Mouse (Mus musculus): ENCODE data around the gene Gmpr. TPM values are rescaled to one million over a fixed set of nuclear protein-coding genes. Genes with fewer than 3 reads are reported as not detected.

Gene Gmpr
- polyA plus RNA-seq, 1 experiment from 2014 or later, result 75.5 TPM

GRCm38 (mm10) chr13:45582294-45582693, 75.0 kb downstream of the Gmpr start:
- Histone ChIP-seq H3K27ac (ENCODE audit: low read depth) (no peak overlapping the region), H3K9ac (replicated peaks) (no peak overlapping the region), H3K4me3 (ENCODE audit: low read depth, low read length) (no peak overlapping the region), H3K9me3 (ENCODE audit: low read length) (no peaks in the 10 kb centered on the region), H3K27me3 (ENCODE audit: insufficient read depth, low read length) (no peaks in the 10 kb centered on the region), H3K4me1 (ENCODE audit: insufficient read depth) (no peaks in the 10 kb centered on the region), H3K36me3 (replicated peaks; ENCODE audit: insufficient read depth, low read length) (no peaks in the 10 kb centered on the region), H3K4me2 (ENCODE audit: low read depth, low read length) (no peak overlapping the region)
- DNase-seq (no peak), ATAC-seq (no peak)
- 89% methylated on average over 12 of the region's 12 CpGs for WGBS (ENCODE audit: insufficient replicate concordance)
- no peak for TF ChIP-seq CTCF (IDR thresholded peaks at IDR 0.05; ENCODE audit: low read depth)
- TF ChIP-seq EP300 (IDR thresholded peaks at IDR 0.05; ENCODE audit: low read depth), result no peak

GRCm38 (mm10) chr13:45583061-45583460, 75.8 kb downstream of the Gmpr start:
- Histone ChIP-seq H3K27me3 (ENCODE audit: insufficient read depth, low read length) (no peaks in the 10 kb centered on the region), H3K9ac (replicated peaks) (no peak overlapping the region), H3K9me3 (ENCODE audit: low read length) (no peaks in the 10 kb centered on the region), H3K4me3 (ENCODE audit: low read depth, low read length) (no peak overlapping the region), H3K36me3 (replicated peaks; ENCODE audit: insufficient read depth, low read length) (no peaks in the 10 kb centered on the region), H3K4me2 (ENCODE audit: low read depth, low read length) (no peak overlapping the region), H3K27ac (ENCODE audit: low read depth) (no peak overlapping the region), H3K4me1 (ENCODE audit: insufficient read depth) (no peaks in the 10 kb centered on the region)
- 81% methylated on average over 5 of the region's 5 CpGs for WGBS (ENCODE audit: insufficient replicate concordance)
- no peak for ATAC-seq
- TF ChIP-seq EP300 (IDR thresholded peaks at IDR 0.05; ENCODE audit: low read depth), result no peak
- TF ChIP-seq CTCF (IDR thresholded peaks at IDR 0.05; ENCODE audit: low read depth), result peak; percentile 40
- DNase-seq, result no peak

- Histone ChIP-seq H3K27ac (ENCODE audit: low read depth) (no peak overlapping the region), H3K9ac (replicated peaks) (no peak overlapping the region), H3K9me3 (ENCODE audit: low read length) (no peaks in the 10 kb centered on the region), H3K4me3 (ENCODE audit: low read depth, low read length) (no peak overlapping the region), H3K27me3 (ENCODE audit: insufficient read depth, low read length) (no peaks in the 10 kb centered on the region), H3K36me3 (replicated peaks; ENCODE audit: insufficient read depth, low read length) (no peaks in the 10 kb centered on the region), H3K4me1 (ENCODE audit: insufficient read depth) (no peaks in the 10 kb centered on the region), H3K4me2 (ENCODE audit: low read depth, low read length) (no peak overlapping the region)
- no peak for TF ChIP-seq EP300 (IDR thresholded peaks at IDR 0.05; ENCODE audit: low read depth)
- no peak for TF ChIP-seq CTCF (IDR thresholded peaks at IDR 0.05; ENCODE audit: low read depth)
- ATAC-seq (no peak), DNase-seq (no peak)
Observed at GRCm38 (mm10) chr13:45590898-45591297, 83.7 kb downstream of the Gmpr start.

GRCm38 (mm10) chr13:45593914-45594313, 86.7 kb downstream of the Gmpr start:
- DNase-seq, result no peak
- Histone ChIP-seq H3K4me3 (ENCODE audit: low read depth, low read length) (no peak overlapping the region), H3K27ac (ENCODE audit: low read depth) (no peak overlapping the region), H3K27me3 (ENCODE audit: insufficient read depth, low read length) (no peaks in the 10 kb centered on the region), H3K4me1 (ENCODE audit: insufficient read depth) (no peaks in the 10 kb centered on the region), H3K4me2 (ENCODE audit: low read depth, low read length) (no peak overlapping the region), H3K9me3 (ENCODE audit: low read length) (no peaks in the 10 kb centered on the region), H3K9ac (replicated peaks) (no peak overlapping the region), H3K36me3 (replicated peaks; ENCODE audit: insufficient read depth, low read length) (no peaks in the 10 kb centered on the region)
- no peak for ATAC-seq
- WGBS (ENCODE audit: insufficient replicate concordance), result 78% methylated on average over 1 of the region's 1 CpGs
- TF ChIP-seq CTCF (IDR thresholded peaks at IDR 0.05; ENCODE audit: low read depth) (no peak), EP300 (IDR thresholded peaks at IDR 0.05; ENCODE audit: low read depth) (no peak)

GRCm38 (mm10) chr13:45595416-45595815, 88.2 kb downstream of the Gmpr start:
- Histone ChIP-seq H3K27me3 (ENCODE audit: insufficient read depth, low read length) (no peaks in the 10 kb centered on the region), H3K27ac (ENCODE audit: low read depth) (no peak overlapping the region), H3K36me3 (replicated peaks; ENCODE audit: insufficient read depth, low read length) (no peaks in the 10 kb centered on the region), H3K9me3 (ENCODE audit: low read length) (no peaks in the 10 kb centered on the region), H3K4me1 (ENCODE audit: insufficient read depth) (no peaks in the 10 kb centered on the region), H3K4me2 (ENCODE audit: low read depth, low read length) (no peak overlapping the region), H3K9ac (replicated peaks) (no peak overlapping the region), H3K4me3 (ENCODE audit: low read depth, low read length) (no peak overlapping the region)
- WGBS (ENCODE audit: insufficient replicate concordance), result 77% methylated on average over 7 of the region's 7 CpGs
- DNase-seq, result no peak
- ATAC-seq, result no peak
- TF ChIP-seq CTCF (IDR thresholded peaks at IDR 0.05; ENCODE audit: low read depth) (no peak), EP300 (IDR thresholded peaks at IDR 0.05; ENCODE audit: low read depth) (no peak)

DNA sequence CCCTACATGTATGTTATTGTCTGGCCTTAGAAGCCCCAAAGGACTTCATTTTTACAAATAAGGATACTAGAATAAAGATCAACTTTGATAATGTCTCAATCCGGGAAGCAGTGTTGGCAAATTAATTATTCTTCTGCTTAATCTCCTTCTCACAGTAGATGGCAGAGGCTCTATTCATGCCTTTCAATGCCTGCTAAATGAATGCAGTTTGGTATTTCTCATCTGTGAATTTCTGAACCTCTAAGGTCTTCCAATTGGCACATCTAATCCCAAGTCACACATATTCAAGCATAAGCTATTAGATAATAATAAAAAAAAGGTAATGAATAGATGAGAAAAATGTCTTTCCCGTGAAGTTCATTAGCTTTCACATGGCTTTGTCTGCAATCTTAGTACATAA, 92.6 kb downstream of the Gmpr start:
- Histone ChIP-seq H3K27ac (ENCODE audit: low read depth) (no peak overlapping the region), H3K36me3 (replicated peaks; ENCODE audit: insufficient read depth, low read length) (no peaks in the 10 kb centered on the region), H3K4me3 (ENCODE audit: low read depth, low read length) (no peak overlapping the region), H3K4me2 (ENCODE audit: low read depth, low read length) (no peak overlapping the region), H3K27me3 (ENCODE audit: insufficient read depth, low read length) (no peaks in the 10 kb centered on the region), H3K4me1 (ENCODE audit: insufficient read depth) (no peaks in the 10 kb centered on the region), H3K9me3 (ENCODE audit: low read length) (no peaks in the 10 kb centered on the region), H3K9ac (replicated peaks) (no peak overlapping the region)
- ATAC-seq (no peak), DNase-seq (no peak)
- no peak for TF ChIP-seq EP300 (IDR thresholded peaks at IDR 0.05; ENCODE audit: low read depth)
- no peak for TF ChIP-seq CTCF (IDR thresholded peaks at IDR 0.05; ENCODE audit: low read depth)
- 79% methylated on average over 2 of the region's 2 CpGs for WGBS (ENCODE audit: insufficient replicate concordance)

GRCm38 (mm10) chr13:45600443-45600842, 93.2 kb downstream of the Gmpr start:
- Histone ChIP-seq H3K27me3 (ENCODE audit: insufficient read depth, low read length) (no peaks in the 10 kb centered on the region), H3K4me1 (ENCODE audit: insufficient read depth) (no peaks in the 10 kb centered on the region), H3K27ac (ENCODE audit: low read depth) (no peak overlapping the region), H3K9me3 (ENCODE audit: low read length) (no peaks in the 10 kb centered on the region), H3K4me3 (ENCODE audit: low read depth, low read length) (no peak overlapping the region), H3K9ac (replicated peaks) (no peak overlapping the region), H3K36me3 (replicated peaks; ENCODE audit: insufficient read depth, low read length) (no peaks in the 10 kb centered on the region), H3K4me2 (ENCODE audit: low read depth, low read length) (no peak overlapping the region)
- no peak for TF ChIP-seq CTCF (IDR thresholded peaks at IDR 0.05; ENCODE audit: low read depth)
- no peak for TF ChIP-seq EP300 (IDR thresholded peaks at IDR 0.05; ENCODE audit: low read depth)
- DNase-seq (no peak), ATAC-seq (no peak)
- 30% methylated on average over 6 of the region's 6 CpGs for WGBS (ENCODE audit: insufficient replicate concordance)

Other genes starting within 250 kb of the Gmpr start
- 6.9 and 7.4 TPM in 2 replicates for gene Mylip, start 117.7 kb upstream of the Gmpr start, polyA plus RNA-seq (2015; fragmentation: Nextera tagmentation; extraction: Ambion mirVana)